Mouse (Mus musculus): ENCODE results near the gene Rab6a. TPM values are rescaled to one million over a fixed set of nuclear protein-coding genes. Genes with fewer than 3 reads are reported as not detected.

Gene Rab6a
- 53.3 and 53.4 TPM in 2 replicates for polyA plus RNA-seq (2015; fragmentation: Nextera tagmentation; extraction: Ambion mirVana)

DNA sequence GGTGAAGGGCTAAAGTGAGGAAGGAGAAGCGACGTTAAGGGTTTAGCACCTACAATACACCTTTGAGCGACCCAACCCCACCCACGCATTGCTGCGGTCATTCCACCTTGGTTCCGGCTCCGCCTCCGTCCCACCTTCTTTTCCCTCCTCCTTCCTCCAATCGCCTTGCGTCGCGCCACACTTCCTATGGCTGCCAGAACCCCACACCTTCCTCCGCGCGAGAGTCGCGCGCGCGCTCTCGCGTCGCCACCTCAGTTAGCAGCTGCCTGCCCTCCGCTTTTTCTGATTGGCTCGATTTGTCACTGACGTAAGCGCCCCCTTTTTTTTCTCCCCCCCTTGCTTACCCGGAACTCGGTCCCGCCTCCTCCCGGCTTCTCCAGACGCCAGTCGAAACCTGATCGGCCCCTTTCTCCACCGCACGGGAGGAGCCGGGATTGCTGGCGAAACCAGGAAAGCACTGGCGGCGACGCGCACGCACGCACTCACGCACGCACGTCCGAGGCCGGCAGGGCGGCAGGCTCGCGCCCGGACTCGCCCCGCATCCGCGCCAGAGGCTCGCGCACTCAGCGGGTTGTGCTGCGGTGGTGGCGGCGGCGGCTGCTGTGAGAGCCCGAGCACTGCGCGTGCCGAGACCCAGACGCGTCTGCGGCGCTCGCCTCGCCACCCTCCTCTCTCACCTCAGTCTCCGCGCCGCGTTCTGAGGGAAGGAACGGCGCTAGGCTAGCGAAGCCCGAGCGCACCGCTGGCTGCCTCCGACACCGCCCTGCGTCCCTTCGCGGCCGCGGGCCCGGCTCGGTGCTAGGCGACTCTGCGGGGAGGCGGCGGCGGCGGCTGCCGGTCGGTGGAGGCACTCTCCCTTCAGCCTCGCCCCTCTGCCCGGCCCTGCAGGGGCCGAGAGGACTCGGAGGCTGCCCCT is at the start of gene Rab6a:
Rab6a (plus strand) TSS at position 197 of the 916 bp plus-strand sequence.

DNA sequence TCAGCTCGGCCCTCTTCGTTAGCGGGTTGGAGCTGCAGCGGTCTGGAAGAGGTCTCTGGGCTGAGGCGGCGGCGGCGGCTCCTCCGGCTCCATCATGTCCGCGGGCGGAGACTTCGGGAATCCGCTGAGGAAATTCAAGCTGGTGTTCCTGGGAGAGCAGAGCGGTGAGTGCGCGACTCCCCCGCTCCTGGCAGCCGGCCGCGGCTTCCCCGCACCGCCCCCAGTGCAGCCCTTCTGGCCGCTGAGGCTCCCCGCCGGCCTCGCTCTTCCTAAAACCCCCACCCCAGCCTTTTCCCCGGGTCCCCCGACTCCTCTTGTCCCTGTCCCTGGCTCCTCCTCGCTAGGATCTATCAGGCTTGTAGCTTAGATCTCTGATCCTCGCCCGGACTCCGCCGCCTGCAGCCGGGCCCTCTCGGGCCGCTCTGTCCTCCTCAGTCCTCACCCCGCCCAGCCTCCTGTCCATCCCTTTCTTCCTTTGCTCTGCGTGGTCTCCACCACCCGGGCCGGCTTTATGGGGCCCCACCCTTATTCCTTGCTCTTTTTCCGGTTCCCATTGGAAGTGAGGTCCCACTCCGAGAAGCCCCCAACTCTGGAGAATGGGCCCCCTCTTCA is 1.0 kb downstream of the Rab6a start, which contains the start of gene Mrpl48:
Mrpl48 (minus strand) TSS at position 172 of the 612 bp plus-strand sequence.

DNA sequence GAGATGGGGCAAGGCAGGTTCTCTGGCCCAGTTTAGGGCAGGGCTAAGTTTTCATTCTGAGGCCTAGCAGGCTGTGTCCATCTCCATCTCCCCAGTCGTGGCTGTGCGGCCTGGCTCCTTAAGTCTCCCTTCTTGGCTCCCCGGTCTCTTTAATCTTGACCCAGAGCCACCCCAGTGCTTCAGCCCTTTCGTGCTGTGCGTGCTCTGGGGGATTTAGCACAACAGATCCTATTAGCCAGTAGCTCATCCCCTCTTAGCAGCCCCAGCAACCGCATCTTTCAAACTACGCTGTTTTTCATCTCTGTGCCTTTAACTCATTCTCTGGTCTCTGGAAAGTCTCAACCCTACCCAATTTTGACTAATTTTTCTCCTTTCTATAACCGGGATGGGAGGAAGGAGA is 55.0 kb downstream of the Rab6a start, which contains the start of gene Plekhb1:
Plekhb1 (minus strand) TSS at position 184 of the 400 bp plus-strand sequence.

Other genes starting within 250 kb of the Rab6a start
- gene C2cd3, start 235.2 kb upstream of the Rab6a start, polyA plus RNA-seq (2015; fragmentation: Nextera tagmentation; extraction: Ambion mirVana) = 13.8 and 15.0 TPM in 2 replicates
- 16.3 and 18.1 TPM in 2 replicates for gene Ppme1, start 235.1 kb upstream of the Rab6a start, polyA plus RNA-seq (2015; fragmentation: Nextera tagmentation; extraction: Ambion mirVana)
- not detected in 2 replicates for gene Ucp3, start 134.4 kb upstream of the Rab6a start, polyA plus RNA-seq (2015; fragmentation: Nextera tagmentation; extraction: Ambion mirVana)
- 1,043 and 1,112 TPM in 2 replicates for gene Ucp2, start 114.1 kb upstream of the Rab6a start, polyA plus RNA-seq (2015; fragmentation: Nextera tagmentation; extraction: Ambion mirVana)
- 1.8 and 2.7 TPM in 2 replicates for gene Dnajb13, start 92.5 kb upstream of the Rab6a start, polyA plus RNA-seq (2015; fragmentation: Nextera tagmentation; extraction: Ambion mirVana)
- gene Coa4, start 70.3 kb upstream of the Rab6a start, polyA plus RNA-seq (2015; fragmentation: Nextera tagmentation; extraction: Ambion mirVana) = 12.5 and 14.3 TPM in 2 replicates
- gene Mrpl48, start 891 bp downstream of the Rab6a start, polyA plus RNA-seq (2015; fragmentation: Nextera tagmentation; extraction: Ambion mirVana) = 54.7 and 58.1 TPM in 2 replicates
- 0.36 and 0.38 TPM in 2 replicates for gene Plekhb1, start 55.0 kb downstream of the Rab6a start, polyA plus RNA-seq (2015; fragmentation: Nextera tagmentation; extraction: Ambion mirVana)
- gene Fam168a, start 99.2 kb downstream of the Rab6a start, polyA plus RNA-seq (2015; fragmentation: Nextera tagmentation; extraction: Ambion mirVana) = 12.2 and 15.1 TPM in 2 replicates

Measured in spleen, postnatal 0 days (tissue).